Mouse (Mus musculus): ENCODE measurements around the gene Rsl1d1. TPM values are rescaled to one million over a fixed set of nuclear protein-coding genes. Genes with fewer than 3 reads are reported as not detected.

Gene Rsl1d1
- polyA plus RNA-seq (2015; fragmentation: Nextera tagmentation; extraction: Ambion mirVana): 113 and 144 TPM in 2 replicates

- H3K4me3 ChIP-seq (ENCODE audit: low read length): peak within 1 kb of the TSS; percentile 92
- WGBS: under 1% methylated on average over 68 of the region's 68 CpGs
- peak within 1 kb of the TSS; percentile 80 for H3K27ac ChIP-seq (ENCODE audit: low read length)
- peaks cover 21% of the 10 kb centered on the region for H3K4me1 ChIP-seq (ENCODE audit: control insufficient read depth, insufficient read depth, low read length)
- peak; percentile 99 for ATAC-seq (replicated peaks; ENCODE audit: extremely low read depth, insufficient read depth, low FRiP score)
- H3K4me2 ChIP-seq (ENCODE audit: low read depth, low read length): peak within 1 kb of the TSS; percentile 96
- peaks cover 33% of the 10 kb centered on the region for H3K36me3 ChIP-seq (ENCODE audit: control insufficient read depth, insufficient read depth)
- H3K27me3 ChIP-seq (ENCODE audit: control insufficient read depth, insufficient read depth, low read length): no peaks in the 10 kb centered on the region
- H3K9me3 ChIP-seq (replicated peaks; ENCODE audit: control insufficient read depth, low read length): no peaks in the 10 kb centered on the region
- H3K9ac ChIP-seq (ENCODE audit: low read length): peak within 1 kb of the TSS; percentile 89
These were observed at the start of gene Rsl1d1 for GRCm38 (mm10) chr16:11202571-11203554. Rsl1d1 (minus strand) TSS chr16:11203331.

- ATAC-seq (replicated peaks; ENCODE audit: extremely low read depth, insufficient read depth, low FRiP score): no peak
- H3K4me2 ChIP-seq (ENCODE audit: low read depth, low read length): no peak overlapping the region
- H3K4me3 ChIP-seq (ENCODE audit: low read length): no peak overlapping the region
- peaks cover 19% of the 10 kb centered on the region for H3K4me1 ChIP-seq (ENCODE audit: control insufficient read depth, insufficient read depth, low read length)
- H3K27me3 ChIP-seq (ENCODE audit: control insufficient read depth, insufficient read depth, low read length): no peaks in the 10 kb centered on the region
- H3K27ac ChIP-seq (ENCODE audit: low read length): no peak overlapping the region
- H3K9ac ChIP-seq (ENCODE audit: low read length): no peak overlapping the region
- H3K9me3 ChIP-seq (replicated peaks; ENCODE audit: control insufficient read depth, low read length): no peaks in the 10 kb centered on the region
- WGBS: 49% methylated on average over 2 of the region's 2 CpGs
- H3K36me3 ChIP-seq (ENCODE audit: control insufficient read depth, insufficient read depth): no peaks in the 10 kb centered on the region
These were observed 44.7 kb upstream of the Rsl1d1 start for GRCm38 (mm10) chr16:11247791-11248190.

- peaks cover 9% of the 10 kb centered on the region for H3K4me1 ChIP-seq (ENCODE audit: control insufficient read depth, insufficient read depth, low read length)
- H3K4me3 ChIP-seq (ENCODE audit: low read length): no peak overlapping the region
- H3K9me3 ChIP-seq (replicated peaks; ENCODE audit: control insufficient read depth, low read length): no peaks in the 10 kb centered on the region
- no peaks in the 10 kb centered on the region for H3K27me3 ChIP-seq (ENCODE audit: control insufficient read depth, insufficient read depth, low read length)
- no peaks in the 10 kb centered on the region for H3K36me3 ChIP-seq (ENCODE audit: control insufficient read depth, insufficient read depth)
- H3K27ac ChIP-seq (ENCODE audit: low read length): no peak overlapping the region
- 66% methylated on average over 9 of the region's 9 CpGs for WGBS
- no peak for ATAC-seq (replicated peaks; ENCODE audit: extremely low read depth, insufficient read depth, low FRiP score)
- no peak overlapping the region for H3K9ac ChIP-seq (ENCODE audit: low read length)
- H3K4me2 ChIP-seq (ENCODE audit: low read depth, low read length): no peak overlapping the region
These were observed 42.6 kb upstream of the Rsl1d1 start for GRCm38 (mm10) chr16:11245767-11246166.

- no peaks in the 10 kb centered on the region for H3K27me3 ChIP-seq (ENCODE audit: control insufficient read depth, insufficient read depth, low read length)
- peaks cover 2% of the 10 kb centered on the region; the same call in 1 of the 2 replicates for H3K4me1 ChIP-seq (ENCODE audit: control insufficient read depth, insufficient read depth, low read length)
- H3K4me2 ChIP-seq (ENCODE audit: low read depth, low read length): no peak overlapping the region
- no peak overlapping the region for H3K9ac ChIP-seq (ENCODE audit: low read length)
- no peak overlapping the region for H3K4me3 ChIP-seq (ENCODE audit: low read length)
- peaks cover 9% of the 10 kb centered on the region; the same call in 1 of the 2 replicates for H3K36me3 ChIP-seq (ENCODE audit: control insufficient read depth, insufficient read depth)
- H3K27ac ChIP-seq (ENCODE audit: low read length): no peak overlapping the region
- ATAC-seq (replicated peaks; ENCODE audit: extremely low read depth, insufficient read depth, low FRiP score): no peak
- no peaks in the 10 kb centered on the region for H3K9me3 ChIP-seq (replicated peaks; ENCODE audit: control insufficient read depth, low read length)
- WGBS: 73% methylated on average over 1 of the region's 1 CpGs
These were observed 39.3 kb upstream of the Rsl1d1 start for GRCm38 (mm10) chr16:11242401-11242800.

- WGBS: 81% methylated on average over 3 of the region's 3 CpGs
- ATAC-seq (replicated peaks; ENCODE audit: extremely low read depth, insufficient read depth, low FRiP score): no peak
These were observed 14.7 kb upstream of the Rsl1d1 start for GRCm38 (mm10) chr16:11217801-11218200.

GRCm38 (mm10) chr16:11203600-11204390, 664 bp upstream of the Rsl1d1 start:
- Histone ChIP-seq H3K36me3 (ENCODE audit: control insufficient read depth, insufficient read depth) (peaks cover 28% of the 10 kb centered on the region), H3K4me1 (ENCODE audit: control insufficient read depth, insufficient read depth, low read length) (peaks cover 21% of the 10 kb centered on the region), H3K27me3 (ENCODE audit: control insufficient read depth, insufficient read depth, low read length) (no peaks in the 10 kb centered on the region), H3K27ac (ENCODE audit: low read length) (peak overlapping the region; percentile 62), H3K9ac (ENCODE audit: low read length) (peak overlapping the region; percentile 89), H3K4me3 (ENCODE audit: low read length) (peak overlapping the region; percentile 92), H3K4me2 (ENCODE audit: low read depth, low read length) (peak overlapping the region; percentile 96), H3K9me3 (replicated peaks; ENCODE audit: control insufficient read depth, low read length) (no peaks in the 10 kb centered on the region)
- ATAC-seq (replicated peaks; ENCODE audit: extremely low read depth, insufficient read depth, low FRiP score): no peak
- 4% methylated on average over 24 of the region's 24 CpGs for WGBS

More at GRCm38 (mm10) chr16:11217801-11218200, 14.7 kb upstream of the Rsl1d1 start:
- no peaks in the 10 kb centered on the region for H3K4me1 ChIP-seq (ENCODE audit: control insufficient read depth, insufficient read depth, low read length)
- no peaks in the 10 kb centered on the region for H3K27me3 ChIP-seq (ENCODE audit: control insufficient read depth, insufficient read depth, low read length)
- no peak overlapping the region for H3K4me3 ChIP-seq (ENCODE audit: low read length)
- H3K9ac ChIP-seq (ENCODE audit: low read length): no peak overlapping the region
- H3K9me3 ChIP-seq (replicated peaks; ENCODE audit: control insufficient read depth, low read length): no peaks in the 10 kb centered on the region
- H3K27ac ChIP-seq (ENCODE audit: low read length): no peak overlapping the region
- peaks cover 25% of the 10 kb centered on the region for H3K36me3 ChIP-seq (ENCODE audit: control insufficient read depth, insufficient read depth)
- no peak overlapping the region for H3K4me2 ChIP-seq (ENCODE audit: low read depth, low read length)

GRCm38 (mm10) chr16:11201740-11202394, 1.3 kb downstream of the Rsl1d1 start:
- Histone ChIP-seq H3K4me1 (ENCODE audit: control insufficient read depth, insufficient read depth, low read length) (peaks cover 21% of the 10 kb centered on the region), H3K27ac (ENCODE audit: low read length) (no peak overlapping the region), H3K9me3 (replicated peaks; ENCODE audit: control insufficient read depth, low read length) (no peaks in the 10 kb centered on the region), H3K36me3 (ENCODE audit: control insufficient read depth, insufficient read depth) (peaks cover 37% of the 10 kb centered on the region), H3K4me3 (ENCODE audit: low read length) (peak overlapping the region; percentile 92), H3K4me2 (ENCODE audit: low read depth, low read length) (peak overlapping the region; percentile 96), H3K27me3 (ENCODE audit: control insufficient read depth, insufficient read depth, low read length) (no peaks in the 10 kb centered on the region), H3K9ac (ENCODE audit: low read length) (peak overlapping the region; percentile 89)
- no peak for ATAC-seq (replicated peaks; ENCODE audit: extremely low read depth, insufficient read depth, low FRiP score)
- 64% methylated on average over 6 of the region's 6 CpGs for WGBS

GRCm38 (mm10) chr16:11200247-11200646, 2.9 kb downstream of the Rsl1d1 start:
- peaks cover 52% of the 10 kb centered on the region for H3K36me3 ChIP-seq (ENCODE audit: control insufficient read depth, insufficient read depth)
- no peak for ATAC-seq (replicated peaks; ENCODE audit: extremely low read depth, insufficient read depth, low FRiP score)
- 89% methylated on average over 3 of the region's 3 CpGs for WGBS

More at GRCm38 (mm10) chr16:11200247-11200646, 2.9 kb downstream of the Rsl1d1 start:
- H3K27ac ChIP-seq (ENCODE audit: low read length): no peak overlapping the region
- H3K27me3 ChIP-seq (ENCODE audit: control insufficient read depth, insufficient read depth, low read length): no peaks in the 10 kb centered on the region
- H3K4me2 ChIP-seq (ENCODE audit: low read depth, low read length): no peak overlapping the region
- H3K4me1 ChIP-seq (ENCODE audit: control insufficient read depth, insufficient read depth, low read length): peaks cover 21% of the 10 kb centered on the region
- H3K9me3 ChIP-seq (replicated peaks; ENCODE audit: control insufficient read depth, low read length): no peaks in the 10 kb centered on the region
- no peak overlapping the region for H3K9ac ChIP-seq (ENCODE audit: low read length)
- H3K4me3 ChIP-seq (ENCODE audit: low read length): no peak overlapping the region
